ENCODE assay signal across 15 mouse cellular contexts in genomic region chr12:32074271-32074670, GRCm38 (mm10).
"Had no signal": no experiment of that assay in that cellular context is flagged by ENCODE, and none has a peak within 500 bp of the region (broad histone marks: within the 10 kb centered on the region; RNA-seq: fewer than 3 reads in every experiment).

No protein-coding gene starts in this region.

- H3K9ac ChIP-seq: limb, embryonic 15.5 days; liver, embryonic 13.5 days; liver, postnatal 0 days; lung, embryonic 15.5 days; neural tube, embryonic 12.5 days had no signal

- H3K27me3 ChIP-seq: limb, embryonic 15.5 days; liver, embryonic 13.5 days; lung, embryonic 15.5 days; megakaryocyte, embryonic 14.5 days; neural tube, embryonic 12.5 days had no signal

- H3K36me3 ChIP-seq: limb, embryonic 15.5 days; liver, embryonic 13.5 days; lung, embryonic 15.5 days; neural tube, embryonic 12.5 days had no signal

- H3K4me3 ChIP-seq: limb, embryonic 15.5 days; liver, embryonic 13.5 days; lung, embryonic 15.5 days; megakaryocyte, embryonic 14.5 days; neural tube, embryonic 12.5 days had no signal

- H3K4me2 ChIP-seq: limb, embryonic 15.5 days; liver, embryonic 13.5 days; lung, embryonic 15.5 days; neural tube, embryonic 12.5 days had no signal

- H3K27ac ChIP-seq: limb, embryonic 15.5 days; liver, embryonic 13.5 days; lung, embryonic 15.5 days; macrophage; neural tube, embryonic 12.5 days had no signal

- DNase-seq: kidney, adult 8-10 months; kidney, postnatal 25 days; layer of hippocampus, postnatal 36 days; liver, embryonic 13.5 days; liver, postnatal 0 days; lung, postnatal 14 days; spleen, adult 18-20 months; thymus, adult 18-20 months; thymus, postnatal 25 days had no signal

- H3K9me3 ChIP-seq: limb, embryonic 15.5 days; liver, embryonic 13.5 days; lung, embryonic 15.5 days; neural tube, embryonic 12.5 days had no signal

- H3K4me1 ChIP-seq: limb, embryonic 15.5 days; lung, embryonic 15.5 days; neural tube, embryonic 12.5 days had no signal

- ATAC-seq: intestine, postnatal 0 days; liver, postnatal 0 days had no signal
